Mouse (Mus musculus): ENCODE data around the gene Hist1h3h. TPM values are rescaled to one million over a fixed set of nuclear protein-coding genes. Genes with fewer than 3 reads are reported as not detected.
A peak's percentile ranks its signal among the peaks of the same experiment; 100 is the strongest.
"Not testable (repeated sequence)": the region's sequence is repeated elsewhere in the genome, so short reads cannot be mapped to it uniquely, and the experiment has no call there.

Hist1h3h gene
- polyA plus RNA-seq, 1 experiment from 2014 or later, result 3.3 TPM

GRCm38 (mm10) chr13:21716540-21717391, 693 bp upstream of the Hist1h3h start:
- peak overlapping the region; percentile 90 for H3K27ac ChIP-seq (replicated peaks)
- H3K27me3 ChIP-seq, H3K36me3 ChIP-seq, H3K9me3 ChIP-seq: not testable (repeated sequence)
- H3K9ac ChIP-seq, result peak overlapping the region; percentile 72
- H3K4me2 ChIP-seq, result peak overlapping the region; percentile 67
- peak overlapping the region; percentile 42 for H3K4me3 ChIP-seq
- 0% methylated on average over 9 of the region's 38 CpGs for WGBS
- H3K4me1 ChIP-seq (replicated peaks), result peaks cover 40% of the 10 kb centered on the region
- ATAC-seq (ENCODE audit: low read depth), result peak; percentile 24; the same call in 1 of the 2 replicates

GRCm38 (mm10) chr13:21718381-21719080, 1.1 kb downstream of the Hist1h3h start:
- WGBS, result 60% methylated on average over 4 of the region's 4 CpGs
- Histone ChIP-seq H3K36me3 (no peaks in the 10 kb centered on the region), H3K27ac (replicated peaks) (peak overlapping the region; percentile 82), H3K9me3 (no peaks in the 10 kb centered on the region), H3K4me1 (replicated peaks) (peaks cover 49% of the 10 kb centered on the region), H3K4me3 (peak overlapping the region; percentile 42), H3K4me2 (peak overlapping the region; percentile 67), H3K27me3 (no peaks in the 10 kb centered on the region), H3K9ac (peak overlapping the region; percentile 79)
- ATAC-seq (ENCODE audit: low read depth), result no peak

- peak; percentile 19 for ATAC-seq (ENCODE audit: low read depth)
- peaks cover 40% of the 10 kb centered on the region for H3K4me1 ChIP-seq (replicated peaks)
- peak overlapping the region; percentile 75 for H3K27ac ChIP-seq (replicated peaks)
- H3K36me3 ChIP-seq, H3K9me3 ChIP-seq, H3K27me3 ChIP-seq: not testable (repeated sequence)
- peak overlapping the region; percentile 63 for H3K9ac ChIP-seq
- peak overlapping the region; percentile 43 for H3K4me3 ChIP-seq
- peak overlapping the region; percentile 63 for H3K4me2 ChIP-seq
- WGBS, result 2% methylated on average over 20 of the region's 44 CpGs
Measured at GRCm38 (mm10) chr13:21721107-21721756, 3.8 kb downstream of the Hist1h3h start.

- H3K4me1 ChIP-seq (replicated peaks), result peaks cover 40% of the 10 kb centered on the region
- not testable (repeated sequence) for H3K27me3 ChIP-seq, H3K36me3 ChIP-seq, H3K9me3 ChIP-seq
- H3K27ac ChIP-seq (replicated peaks), result peak within 1 kb of the TSS; percentile 90
- H3K9ac ChIP-seq, result peak within 1 kb of the TSS; percentile 70
- H3K4me2 ChIP-seq, result peak within 1 kb of the TSS; percentile 63
- peak within 1 kb of the TSS; percentile 43 for H3K4me3 ChIP-seq
- under 1% methylated on average over 37 of the region's 37 CpGs for WGBS
- ATAC-seq (ENCODE audit: low read depth), result peak; percentile 98
Measured at GRCm38 (mm10) chr13:21721757-21722372, 4.4 kb downstream of the Hist1h3h start, which contains the start of gene Hist1h2bm. Gene Hist1h2bm (plus strand): TSS chr13:21722044.

GRCm38 (mm10) chr13:21722373-21722925, 5.0 kb downstream of the Hist1h3h start:
- ATAC-seq (ENCODE audit: low read depth), result peak; percentile 48
- peak overlapping the region; percentile 43 for H3K4me3 ChIP-seq
- peak overlapping the region; percentile 70 for H3K9ac ChIP-seq
- H3K36me3 ChIP-seq, result no peaks in the 10 kb centered on the region
- 2% methylated on average over 11 of the region's 11 CpGs for WGBS
- peak overlapping the region; percentile 63 for H3K4me2 ChIP-seq
- peaks cover 37% of the 10 kb centered on the region for H3K4me1 ChIP-seq (replicated peaks)
- peak overlapping the region; percentile 90 for H3K27ac ChIP-seq (replicated peaks)
- H3K9me3 ChIP-seq, result no peaks in the 10 kb centered on the region
- no peaks in the 10 kb centered on the region for H3K27me3 ChIP-seq

GRCm38 (mm10) chr13:21722993-21723836, 5.8 kb downstream of the Hist1h3h start:
- Histone ChIP-seq H3K4me2 (peak overlapping the region; percentile 63), H3K27ac (replicated peaks) (peak overlapping the region; percentile 90; the same call in 1 of the 2 replicates), H3K9me3 (no peaks in the 10 kb centered on the region), H3K4me1 (replicated peaks) (peaks cover 39% of the 10 kb centered on the region), H3K9ac (no peak overlapping the region), H3K36me3 (no peaks in the 10 kb centered on the region), H3K27me3 (no peaks in the 10 kb centered on the region), H3K4me3 (no peak overlapping the region)
- ATAC-seq (ENCODE audit: low read depth), result no peak
- WGBS, result 28% methylated on average over 5 of the region's 5 CpGs

GRCm38 (mm10) chr13:21727948-21728572, 10.6 kb downstream of the Hist1h3h start:
- Histone ChIP-seq H3K4me1 (replicated peaks) (peaks cover 7% of the 10 kb centered on the region), H3K9me3 (no peaks in the 10 kb centered on the region), H3K4me2 (no peak overlapping the region), H3K36me3 (no peaks in the 10 kb centered on the region), H3K27ac (replicated peaks) (peak overlapping the region; percentile 71), H3K27me3 (no peaks in the 10 kb centered on the region), H3K9ac (no peak overlapping the region), H3K4me3 (no peak overlapping the region)
- 16% methylated on average over 11 of the region's 11 CpGs for WGBS
- peak; percentile 37; the same call in 1 of the 2 replicates for ATAC-seq (ENCODE audit: low read depth)

- 69% methylated on average over 1 of the region's 1 CpGs for WGBS
- no peak for ATAC-seq (ENCODE audit: low read depth)
- Histone ChIP-seq H3K4me1 (replicated peaks) (peaks cover 17% of the 10 kb centered on the region), H3K36me3 (no peaks in the 10 kb centered on the region), H3K9ac (no peak overlapping the region), H3K9me3 (no peaks in the 10 kb centered on the region), H3K4me2 (no peak overlapping the region), H3K27me3 (no peaks in the 10 kb centered on the region), H3K27ac (replicated peaks) (no peak overlapping the region), H3K4me3 (no peak overlapping the region)
Measured at GRCm38 (mm10) chr13:21729544-21729943, 12.1 kb downstream of the Hist1h3h start.

- H3K27ac ChIP-seq (replicated peaks), result peak overlapping the region; percentile 98
- no peak overlapping the region for H3K4me2 ChIP-seq
- no peaks in the 10 kb centered on the region for H3K27me3 ChIP-seq
- H3K4me1 ChIP-seq (replicated peaks), result peaks cover 36% of the 10 kb centered on the region
- no peaks in the 10 kb centered on the region for H3K9me3 ChIP-seq
- peak; percentile 45 for ATAC-seq (ENCODE audit: low read depth)
- no peak overlapping the region for H3K4me3 ChIP-seq
- WGBS, result 64% methylated on average over 5 of the region's 5 CpGs
- H3K9ac ChIP-seq, result peak overlapping the region; percentile 80; the same call in 1 of the 2 replicates
- H3K36me3 ChIP-seq, result no peaks in the 10 kb centered on the region
Measured at GRCm38 (mm10) chr13:21733466-21733865, 16.0 kb downstream of the Hist1h3h start.

- Histone ChIP-seq H3K4me2 (peak overlapping the region; percentile 65), H3K4me1 (replicated peaks) (peaks cover 36% of the 10 kb centered on the region), H3K27me3 (no peaks in the 10 kb centered on the region), H3K36me3 (no peaks in the 10 kb centered on the region), H3K4me3 (peak overlapping the region; percentile 54), H3K9me3 (no peaks in the 10 kb centered on the region), H3K9ac (peak overlapping the region; percentile 80), H3K27ac (replicated peaks) (peak overlapping the region; percentile 98)
- under 1% methylated on average over 21 of the region's 21 CpGs for WGBS
- ATAC-seq (ENCODE audit: low read depth), result peak; percentile 86
Measured at GRCm38 (mm10) chr13:21734010-21734905, 16.8 kb downstream of the Hist1h3h start.
